Mouse (Mus musculus): ENCODE measurements at regions not wholly inside any gene's neighbourhood (a gene's known extent, or its start where the extent isn't known, plus 50 kb on each side); places are given as distances from the start of the nearest gene placed in this dataset.

- DNase-seq (ENCODE audit: low spot score), result no peak
- no peak for ATAC-seq (ENCODE audit: low FRiP score, low TSS enrichment)
- H3K36me3 ChIP-seq (ENCODE audit: control insufficient read depth, insufficient read depth, low read length), result no peaks in the 10 kb centered on the region
- no peak overlapping the region for H3K9ac ChIP-seq (ENCODE audit: low read length)
- H3K9me3 ChIP-seq (ENCODE audit: control insufficient read depth, low read length), result no peaks in the 10 kb centered on the region
- no peak overlapping the region for H3K27ac ChIP-seq (replicated peaks)
- no peaks in the 10 kb centered on the region for H3K27me3 ChIP-seq (ENCODE audit: control insufficient read depth, insufficient read depth, low read length)
- H3K4me1 ChIP-seq (replicated peaks; ENCODE audit: control insufficient read depth, insufficient read depth), result no peaks in the 10 kb centered on the region
- TF ChIP-seq CTCF (IDR thresholded peaks at IDR 0.05; ENCODE audit: low read depth) (no peak), EP300 (optimal IDR thresholded peaks at IDR 0.05) (no peak)
- H3K4me2 ChIP-seq (replicated peaks; ENCODE audit: low read depth), result no peak overlapping the region
- H3K4me3 ChIP-seq (ENCODE audit: low read depth, low read length), result no peak overlapping the region
Measured at GRCm38 (mm10) chr12:27673404-27673803, 331.0 kb upstream of the Sox11 start.

DNA sequence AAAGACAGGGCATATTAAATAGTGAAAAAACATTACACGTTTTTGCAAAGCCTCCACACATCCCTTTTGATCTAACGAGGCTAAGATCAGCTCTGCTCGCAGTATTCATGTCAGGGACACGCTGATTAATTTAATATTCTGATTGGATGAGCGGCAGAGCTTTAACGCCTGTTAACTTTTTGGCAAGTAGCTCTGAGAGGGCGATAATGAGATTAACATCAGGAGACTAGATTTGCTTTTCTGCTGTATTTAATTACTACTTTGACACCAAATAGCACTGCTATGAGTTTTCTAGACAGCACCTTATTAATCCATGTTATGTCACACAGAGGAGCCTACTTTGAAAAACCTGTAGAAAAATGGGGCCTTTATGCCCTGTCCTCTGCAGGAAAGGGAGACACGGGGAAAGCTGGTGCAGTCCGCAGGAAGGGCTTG, 328.3 kb upstream of the Sox11 start:
- H3K9ac ChIP-seq (ENCODE audit: low read length), result no peak overlapping the region
- H3K4me1 ChIP-seq (replicated peaks; ENCODE audit: control insufficient read depth, insufficient read depth), result no peaks in the 10 kb centered on the region
- no peak overlapping the region for H3K27ac ChIP-seq (replicated peaks)
- ATAC-seq (ENCODE audit: low FRiP score, low TSS enrichment), result no peak
- 55% methylated on average over 9 of the region's 9 CpGs for WGBS
- H3K4me2 ChIP-seq (replicated peaks; ENCODE audit: low read depth), result no peak overlapping the region
- H3K4me3 ChIP-seq (ENCODE audit: low read depth, low read length), result no peak overlapping the region
- DNase-seq (ENCODE audit: low spot score), result no peak
- TF ChIP-seq EP300 (optimal IDR thresholded peaks at IDR 0.05) (no peak), CTCF (IDR thresholded peaks at IDR 0.05; ENCODE audit: low read depth) (no peak)
- H3K9me3 ChIP-seq (ENCODE audit: control insufficient read depth, low read length), result no peaks in the 10 kb centered on the region
- H3K27me3 ChIP-seq (ENCODE audit: control insufficient read depth, insufficient read depth, low read length), result no peaks in the 10 kb centered on the region
- no peaks in the 10 kb centered on the region for H3K36me3 ChIP-seq (ENCODE audit: control insufficient read depth, insufficient read depth, low read length)

GRCm38 (mm10) chr12:27670190-27670589, 327.8 kb upstream of the Sox11 start:
- ATAC-seq (ENCODE audit: low FRiP score, low TSS enrichment) (no peak), DNase-seq (ENCODE audit: low spot score) (no peak)
- 69% methylated on average over 7 of the region's 7 CpGs for WGBS
- Histone ChIP-seq H3K9me3 (ENCODE audit: control insufficient read depth, low read length) (no peaks in the 10 kb centered on the region), H3K4me2 (replicated peaks; ENCODE audit: low read depth) (no peak overlapping the region), H3K36me3 (ENCODE audit: control insufficient read depth, insufficient read depth, low read length) (no peaks in the 10 kb centered on the region), H3K4me1 (replicated peaks; ENCODE audit: control insufficient read depth, insufficient read depth) (no peaks in the 10 kb centered on the region), H3K27ac (replicated peaks) (no peak overlapping the region), H3K27me3 (ENCODE audit: control insufficient read depth, insufficient read depth, low read length) (no peaks in the 10 kb centered on the region), H3K9ac (ENCODE audit: low read length) (no peak overlapping the region), H3K4me3 (ENCODE audit: low read depth, low read length) (no peak overlapping the region)
- TF ChIP-seq EP300 (optimal IDR thresholded peaks at IDR 0.05) (no peak), CTCF (IDR thresholded peaks at IDR 0.05; ENCODE audit: low read depth) (no peak)

DNA sequence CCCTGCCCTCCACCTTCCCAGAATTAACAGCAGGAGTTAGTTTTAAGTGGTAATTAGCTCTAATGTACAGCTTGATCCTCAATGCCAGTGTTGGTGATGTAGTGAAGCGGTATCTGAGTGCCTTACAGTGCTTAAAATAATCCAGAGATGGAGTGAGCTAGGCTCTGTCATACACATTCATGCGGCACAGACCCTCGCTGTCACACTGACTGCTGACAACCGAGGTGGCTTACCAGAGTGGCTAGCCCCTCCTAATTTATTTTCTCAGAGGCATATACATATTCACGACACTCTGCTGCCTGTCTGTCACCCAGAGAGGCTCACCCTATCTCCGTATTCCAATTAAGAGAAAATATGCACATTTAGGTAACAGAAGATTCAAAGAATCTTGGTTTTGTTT, 327.2 kb upstream of the Sox11 start:
- H3K9me3 ChIP-seq (ENCODE audit: control insufficient read depth, low read length), result no peaks in the 10 kb centered on the region
- no peaks in the 10 kb centered on the region for H3K27me3 ChIP-seq (ENCODE audit: control insufficient read depth, insufficient read depth, low read length)
- no peak overlapping the region for H3K4me3 ChIP-seq (ENCODE audit: low read depth, low read length)
- ATAC-seq (ENCODE audit: low FRiP score, low TSS enrichment) (no peak), DNase-seq (ENCODE audit: low spot score) (no peak)
- no peak overlapping the region for H3K27ac ChIP-seq (replicated peaks)
- no peak overlapping the region for H3K4me2 ChIP-seq (replicated peaks; ENCODE audit: low read depth)
- TF ChIP-seq CTCF (IDR thresholded peaks at IDR 0.05; ENCODE audit: low read depth), result no peak
- TF ChIP-seq EP300 (optimal IDR thresholded peaks at IDR 0.05), result no peak
- H3K9ac ChIP-seq (ENCODE audit: low read length), result no peak overlapping the region
- no peaks in the 10 kb centered on the region for H3K4me1 ChIP-seq (replicated peaks; ENCODE audit: control insufficient read depth, insufficient read depth)
- 70% methylated on average over 6 of the region's 6 CpGs for WGBS
- no peaks in the 10 kb centered on the region for H3K36me3 ChIP-seq (ENCODE audit: control insufficient read depth, insufficient read depth, low read length)

GRCm38 (mm10) chr12:27666456-27666855, 324.1 kb upstream of the Sox11 start:
- Histone ChIP-seq H3K36me3 (ENCODE audit: control insufficient read depth, insufficient read depth, low read length) (no peaks in the 10 kb centered on the region), H3K4me3 (ENCODE audit: low read depth, low read length) (no peak overlapping the region), H3K9ac (ENCODE audit: low read length) (no peak overlapping the region), H3K4me1 (replicated peaks; ENCODE audit: control insufficient read depth, insufficient read depth) (no peaks in the 10 kb centered on the region), H3K27ac (replicated peaks) (no peak overlapping the region), H3K4me2 (replicated peaks; ENCODE audit: low read depth) (no peak overlapping the region), H3K9me3 (ENCODE audit: control insufficient read depth, low read length) (no peaks in the 10 kb centered on the region), H3K27me3 (ENCODE audit: control insufficient read depth, insufficient read depth, low read length) (no peaks in the 10 kb centered on the region)
- TF ChIP-seq EP300 (optimal IDR thresholded peaks at IDR 0.05), result no peak
- ATAC-seq (ENCODE audit: low FRiP score, low TSS enrichment), result no peak
- no peak for DNase-seq (ENCODE audit: low spot score)
- WGBS, result 81% methylated on average over 2 of the region's 2 CpGs

DNA sequence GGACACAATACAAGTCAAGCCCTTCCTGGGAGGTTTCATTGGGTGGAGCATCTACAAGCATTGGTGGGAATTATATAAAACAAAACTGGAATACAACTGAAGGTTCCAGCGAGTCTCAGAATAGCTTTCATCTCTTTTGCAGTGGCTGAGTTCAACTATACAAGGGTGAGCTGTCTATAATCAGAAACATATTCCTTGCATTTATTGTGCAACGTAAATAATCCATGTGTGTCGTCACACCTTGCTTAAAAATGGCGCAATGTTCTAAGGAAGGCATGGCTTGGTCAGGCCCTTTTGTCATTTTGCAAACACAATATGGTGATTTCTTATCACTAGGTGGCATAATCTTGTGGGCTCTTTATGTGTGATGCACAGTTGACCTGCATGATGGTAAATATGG, 320.8 kb upstream of the Sox11 start:
- no peak overlapping the region for H3K4me3 ChIP-seq (ENCODE audit: low read depth, low read length)
- no peaks in the 10 kb centered on the region for H3K36me3 ChIP-seq (ENCODE audit: control insufficient read depth, insufficient read depth, low read length)
- no peak overlapping the region for H3K4me2 ChIP-seq (replicated peaks; ENCODE audit: low read depth)
- DNase-seq (ENCODE audit: low spot score) (no peak), ATAC-seq (ENCODE audit: low FRiP score, low TSS enrichment) (no peak)
- 84% methylated on average over 4 of the region's 4 CpGs for WGBS
- H3K27me3 ChIP-seq (ENCODE audit: control insufficient read depth, insufficient read depth, low read length), result no peaks in the 10 kb centered on the region
- H3K27ac ChIP-seq (replicated peaks), result no peak overlapping the region
- no peaks in the 10 kb centered on the region for H3K4me1 ChIP-seq (replicated peaks; ENCODE audit: control insufficient read depth, insufficient read depth)
- H3K9me3 ChIP-seq (ENCODE audit: control insufficient read depth, low read length), result no peaks in the 10 kb centered on the region
- TF ChIP-seq EP300 (optimal IDR thresholded peaks at IDR 0.05) (no peak), CTCF (IDR thresholded peaks at IDR 0.05; ENCODE audit: low read depth) (no peak)
- no peak overlapping the region for H3K9ac ChIP-seq (ENCODE audit: low read length)

All from stomach, postnatal 0 days (tissue).